Mouse (Mus musculus) monocyte, adult 2 months (primary cell): ENCODE measurements around the gene Ap1g1.

ENCODE experiments used
- DNase-seq, 2 experiments: peaks; one replicate each; pipeline ENCODE4 v3.0.0; 2022; ENCODE audit warnings: low spot score in 2 of 2, low read depth in 1 of 2

Ap1g1 gene

GRCm38 (mm10) chr8:109779431-109780228 is 1.3 kb downstream of the Ap1g1 start:
- no peak for DNase-seq

- no peak for DNase-seq
Observed at GRCm38 (mm10) chr8:109780548-109780947, 2.2 kb downstream of the Ap1g1 start.

GRCm38 (mm10) chr8:109790938-109791337 is 12.6 kb downstream of the Ap1g1 start:
- DNase-seq: no peak

GRCm38 (mm10) chr8:109795166-109795565 is 16.8 kb downstream of the Ap1g1 start:
- no peak for DNase-seq

- DNase-seq: no peak
Observed at GRCm38 (mm10) chr8:109798721-109799120, 20.4 kb downstream of the Ap1g1 start.

GRCm38 (mm10) chr8:109799245-109799644 is 20.9 kb downstream of the Ap1g1 start:
- DNase-seq: no peak

- DNase-seq: no peak
Observed at GRCm38 (mm10) chr8:109800325-109800724, 22.0 kb downstream of the Ap1g1 start.

GRCm38 (mm10) chr8:109803211-109803610 is 24.9 kb downstream of the Ap1g1 start:
- no peak for DNase-seq

GRCm38 (mm10) chr8:109803801-109804200 is 25.4 kb downstream of the Ap1g1 start:
- no peak for DNase-seq

- DNase-seq: no peak
Observed at GRCm38 (mm10) chr8:109806522-109806921, 28.2 kb downstream of the Ap1g1 start.

GRCm38 (mm10) chr8:109807401-109808119 is 29.2 kb downstream of the Ap1g1 start:
- no peak for DNase-seq

- no peak for DNase-seq
Observed at GRCm38 (mm10) chr8:109808120-109808447, 29.7 kb downstream of the Ap1g1 start.

GRCm38 (mm10) chr8:109810434-109810833 is 32.1 kb downstream of the Ap1g1 start:
- no peak for DNase-seq

GRCm38 (mm10) chr8:109815268-109815667 is 36.9 kb downstream of the Ap1g1 start:
- no peak for DNase-seq

GRCm38 (mm10) chr8:109817933-109818332 is 39.6 kb downstream of the Ap1g1 start:
- DNase-seq: no peak

- DNase-seq: no peak
Observed at GRCm38 (mm10) chr8:109823561-109823960, 45.2 kb downstream of the Ap1g1 start.

GRCm38 (mm10) chr8:109839822-109840221 is 61.5 kb downstream of the Ap1g1 start:
- DNase-seq: no peak

GRCm38 (mm10) chr8:109842468-109842867 is 64.1 kb downstream of the Ap1g1 start:
- no peak for DNase-seq

- DNase-seq: no peak
Observed at GRCm38 (mm10) chr8:109847866-109848265, 69.5 kb downstream of the Ap1g1 start.

- no peak for DNase-seq
Observed at GRCm38 (mm10) chr8:109848981-109849380, 70.6 kb downstream of the Ap1g1 start.

GRCm38 (mm10) chr8:109853423-109853822 is 75.1 kb downstream of the Ap1g1 start:
- no peak for DNase-seq

- no peak for DNase-seq
Observed at GRCm38 (mm10) chr8:109854522-109854921, 76.2 kb downstream of the Ap1g1 start.

- no peak for DNase-seq
Observed at GRCm38 (mm10) chr8:109855451-109855850, 77.1 kb downstream of the Ap1g1 start.
